Mouse (Mus musculus) skeletal muscle tissue, adult 2 months (tissue): ENCODE measurements around the gene Yme1l1.

Experiments
- DNase-seq: peaks from one replicate; pipeline ENCODE4 v3.0.0-alpha.2; 2012; ENCODE audit warnings: low read depth, low spot score

Yme1l1 gene

DNA sequence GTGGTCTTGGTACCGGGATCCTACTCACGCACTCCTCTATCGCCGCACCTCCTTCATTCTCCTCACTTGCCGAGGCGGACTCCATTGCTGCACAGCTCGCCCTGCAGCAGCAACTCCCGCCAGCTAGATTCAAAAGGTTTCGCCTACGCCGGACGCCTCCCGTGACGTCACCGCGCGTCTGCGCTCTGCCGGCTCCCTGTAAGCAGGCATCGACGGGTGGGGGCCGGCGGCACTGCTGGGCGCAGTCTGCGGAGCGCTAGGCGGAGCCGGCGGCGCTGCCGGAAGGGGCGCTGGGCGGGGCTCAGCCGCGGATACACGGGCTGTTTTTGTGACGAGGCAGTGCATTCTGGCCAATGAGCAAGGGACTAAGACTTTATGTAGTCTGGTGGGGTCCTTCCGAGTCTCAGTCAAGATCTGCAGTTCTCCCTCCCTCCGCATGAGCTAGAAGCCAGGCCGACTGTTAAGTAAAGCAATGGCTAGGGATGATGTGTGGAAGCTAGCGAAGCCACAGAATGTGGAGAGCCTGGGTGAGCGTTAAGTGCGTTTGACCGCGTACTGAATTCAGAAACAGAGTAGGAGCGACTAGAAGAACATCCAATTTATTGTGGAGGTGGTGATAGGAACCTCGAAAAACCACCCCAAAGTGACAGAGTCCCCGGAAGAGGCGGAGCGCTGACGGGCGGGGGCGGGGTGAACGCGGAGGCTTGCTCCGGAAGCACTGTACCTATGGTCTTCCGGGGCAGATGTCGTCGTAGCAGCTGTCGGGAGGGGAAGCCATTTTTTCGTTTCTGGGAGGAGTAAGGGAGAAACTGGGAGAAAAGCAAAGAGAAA lies at the start of gene Yme1l1, which contains the start of gene Mastl:
Yme1l1 (plus strand) TSS at position 593 of the 831 bp plus-strand sequence.
Mastl (minus strand) TSS at position 248 of the 831 bp plus-strand sequence.
- DNase-seq, result peak; percentile 97

DNA sequence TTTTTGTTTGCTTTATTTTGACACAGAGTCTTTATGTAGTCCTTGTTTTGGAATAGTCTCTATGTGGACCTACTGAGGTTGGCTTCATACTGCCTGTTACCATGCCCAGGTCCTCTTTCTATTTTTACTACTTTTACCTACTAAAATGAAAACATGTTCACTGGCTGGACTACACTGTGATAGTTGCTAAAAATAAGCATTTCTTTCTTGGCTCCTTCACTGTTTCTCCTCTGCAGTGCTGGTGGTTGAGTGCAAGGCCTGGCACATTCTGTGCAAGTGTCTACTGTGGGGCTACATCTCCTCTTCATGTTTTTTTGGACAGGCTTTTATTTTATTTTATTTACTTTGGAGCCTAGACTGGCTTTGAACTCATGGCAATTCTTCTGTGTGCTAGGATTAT lies 36.6 kb upstream of the Yme1l1 start:
- DNase-seq, result no peak

DNA sequence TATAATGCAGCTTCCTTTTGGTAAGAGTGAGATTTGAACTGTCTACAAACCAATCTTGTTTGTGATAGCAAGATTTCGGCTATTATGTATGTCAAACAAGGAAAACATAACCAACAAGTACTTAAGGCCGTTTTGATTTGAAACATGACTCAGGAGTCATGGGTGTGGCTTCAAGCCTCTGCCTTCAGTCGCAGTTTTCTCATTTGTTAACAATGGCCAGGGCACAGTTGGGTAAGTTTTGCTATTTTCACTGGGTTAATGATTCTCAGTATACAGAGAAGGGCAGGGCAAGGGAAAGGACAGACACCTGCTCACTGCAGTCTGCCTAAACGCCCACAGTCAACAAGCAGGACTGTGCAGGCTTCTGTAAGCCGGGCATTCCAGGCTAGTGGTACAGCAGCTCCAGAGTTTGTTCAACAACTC lies 959 bp upstream of the Yme1l1 start:
- no peak for DNase-seq

DNA sequence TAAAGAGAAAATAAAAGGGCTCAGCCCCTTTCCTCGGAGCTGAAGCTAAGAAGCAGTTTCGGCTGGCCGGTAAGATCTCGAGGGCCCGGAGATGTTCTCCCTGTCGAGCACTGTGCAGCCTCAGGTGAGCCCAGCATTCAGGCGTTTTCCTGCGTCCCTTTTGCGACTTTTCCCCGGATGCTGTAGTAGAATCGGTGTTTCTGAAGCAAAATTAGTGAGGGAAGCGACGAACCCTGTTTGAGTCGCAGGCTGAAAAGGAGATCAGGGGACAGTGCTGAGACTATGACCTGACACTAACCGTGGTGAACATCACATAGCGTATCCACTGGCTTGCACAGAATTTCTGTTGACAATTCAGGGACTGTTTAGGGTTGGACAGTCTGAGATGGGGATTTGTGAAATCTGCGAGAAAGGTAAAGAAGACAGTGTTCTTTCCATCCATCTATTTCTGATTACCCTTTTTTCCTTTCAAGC lies 476 bp downstream of the Yme1l1 start:
- DNase-seq, result no peak

DNA sequence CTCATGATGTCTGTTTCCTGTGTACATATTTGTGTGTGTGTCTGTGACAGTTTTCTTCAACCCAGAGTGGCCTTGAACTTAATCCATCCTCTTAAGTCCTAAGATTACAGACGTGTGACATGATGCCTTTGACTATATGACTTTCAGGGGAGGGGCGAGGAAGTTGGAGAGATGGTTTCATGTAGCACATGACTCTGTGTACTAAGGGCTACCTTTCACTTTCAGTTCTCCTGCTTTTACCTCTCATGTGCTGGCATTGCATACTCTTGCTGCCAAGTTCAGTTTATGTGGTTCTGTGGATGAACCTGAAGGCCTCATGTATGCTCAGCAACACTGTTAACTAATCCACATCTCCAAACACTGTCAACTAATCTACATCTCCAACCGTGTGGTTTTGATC lies 16.1 kb downstream of the Yme1l1 start:
- DNase-seq, result no peak

DNA sequence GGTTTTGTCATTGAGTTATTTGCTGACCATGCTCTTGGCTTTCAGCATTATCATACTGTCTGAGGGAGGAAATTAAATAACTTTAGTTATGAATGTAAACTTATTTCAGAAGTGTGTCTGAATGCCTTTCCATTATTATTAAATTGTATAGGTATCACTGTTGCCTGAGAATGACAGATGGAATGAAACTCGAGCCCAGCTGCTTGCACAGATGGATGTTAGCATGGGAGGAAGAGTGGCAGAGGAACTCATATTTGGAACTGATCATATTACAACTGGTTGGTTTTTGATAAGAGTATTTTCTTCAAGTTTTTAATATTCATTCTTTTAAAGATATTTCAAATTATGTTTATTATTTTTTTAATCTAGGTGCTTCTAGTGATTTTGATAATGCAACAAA lies 38.2 kb downstream of the Yme1l1 start:
- no peak for DNase-seq

DNA sequence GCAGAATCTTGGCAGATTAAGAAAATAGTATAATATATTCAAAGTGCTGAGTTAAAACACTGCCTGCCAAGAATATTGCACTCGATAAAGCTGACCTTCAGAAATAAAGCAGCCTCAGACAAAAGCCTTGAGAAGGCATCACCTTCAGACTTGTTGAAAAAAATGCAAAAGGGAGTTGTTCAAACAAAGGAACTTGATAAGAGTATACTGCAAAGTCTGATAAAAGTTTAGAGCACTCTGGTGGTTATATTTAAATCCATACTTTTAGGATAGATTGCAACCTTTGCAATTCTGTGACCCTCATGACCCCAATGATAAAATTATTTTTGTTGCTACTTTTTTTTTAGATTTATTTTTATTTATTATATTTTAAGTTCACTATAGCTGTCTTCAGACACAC lies 44.9 kb downstream of the Yme1l1 start:
- DNase-seq, result no peak

DNA sequence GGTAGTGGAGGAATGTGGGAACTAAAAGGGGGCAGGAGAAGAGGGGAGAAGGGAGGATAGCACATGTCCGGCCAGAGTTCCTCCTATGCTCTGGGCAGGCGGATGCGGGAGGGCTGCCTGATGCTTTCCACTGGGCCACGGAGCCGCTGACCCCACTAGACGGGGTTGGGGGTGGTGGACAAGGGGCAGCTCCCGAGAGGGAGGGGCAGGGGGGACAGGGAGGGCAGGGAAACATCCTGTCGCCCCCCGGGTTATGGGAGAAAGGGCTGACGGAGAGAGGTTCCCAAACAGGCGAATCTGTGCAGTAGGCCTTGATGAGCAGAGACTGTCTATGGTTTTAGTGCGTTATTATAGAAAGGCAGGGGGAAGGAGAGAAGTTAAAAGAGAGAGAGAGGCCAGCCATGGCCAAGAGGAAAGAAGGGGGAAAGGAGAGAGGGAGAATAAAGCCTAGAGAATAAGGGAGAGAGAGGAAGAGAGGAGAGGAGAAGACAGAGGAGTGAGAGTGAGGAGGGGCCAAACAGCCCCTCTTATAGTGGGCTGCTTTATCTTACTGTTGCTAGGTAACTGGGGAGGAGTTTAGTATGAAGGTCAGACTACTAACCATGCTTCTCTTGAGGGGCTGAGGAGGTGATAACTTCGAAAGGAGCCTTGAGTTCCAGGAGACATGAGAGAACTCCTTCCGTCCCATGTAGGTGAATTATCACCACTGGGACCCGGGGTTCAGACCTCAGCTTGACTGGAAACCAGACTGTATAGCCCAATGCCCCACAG lies 46.9 kb downstream of the Yme1l1 start:
- DNase-seq, result no peak

DNA sequence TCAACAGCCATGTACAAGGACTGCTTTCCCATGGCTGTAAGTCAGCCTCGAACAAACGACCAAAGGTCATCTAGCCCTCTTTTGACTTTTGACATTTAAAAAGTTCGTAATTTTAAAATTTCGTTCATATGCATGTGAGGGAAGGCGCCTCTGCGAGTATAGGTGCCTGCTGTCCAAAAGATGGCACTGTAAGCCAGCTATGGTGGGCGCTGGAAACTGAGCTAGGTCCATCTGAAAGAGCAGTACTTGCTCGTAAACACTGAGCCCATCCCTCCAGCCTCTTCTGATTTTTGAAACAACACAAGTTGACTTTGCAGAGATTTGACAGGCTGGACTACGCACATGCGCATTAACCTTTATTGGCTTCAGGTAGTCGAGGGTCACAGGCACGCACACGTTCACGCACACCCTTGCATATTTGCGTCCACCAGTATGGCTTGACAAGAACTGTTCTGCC lies 50.9 kb downstream of the Yme1l1 start, which contains the start of gene 4931423N10Rik:
4931423N10Rik (plus strand) TSS at position 407 of the 457 bp plus-strand sequence.
- DNase-seq, result no peak

DNA sequence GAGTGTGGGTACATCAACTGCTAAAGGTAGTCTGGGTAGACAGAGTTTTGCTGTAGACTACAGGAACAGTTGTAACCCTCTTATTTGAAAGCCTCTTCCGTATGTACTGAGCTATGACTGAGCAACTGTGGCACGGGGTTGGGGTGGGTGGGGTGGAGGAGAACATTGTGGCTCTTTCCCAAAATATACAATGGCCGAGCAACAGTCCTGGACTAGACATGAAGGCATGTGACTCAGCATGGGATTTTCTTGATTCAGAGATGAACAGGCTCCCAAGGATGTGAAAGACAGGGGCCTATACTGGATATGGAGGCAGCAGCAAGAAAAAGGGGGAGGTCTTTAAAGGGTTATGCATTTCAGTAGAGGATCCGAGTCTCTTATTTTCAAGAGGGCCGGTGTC lies 57.5 kb downstream of the Yme1l1 start:
- DNase-seq, result no peak

DNA sequence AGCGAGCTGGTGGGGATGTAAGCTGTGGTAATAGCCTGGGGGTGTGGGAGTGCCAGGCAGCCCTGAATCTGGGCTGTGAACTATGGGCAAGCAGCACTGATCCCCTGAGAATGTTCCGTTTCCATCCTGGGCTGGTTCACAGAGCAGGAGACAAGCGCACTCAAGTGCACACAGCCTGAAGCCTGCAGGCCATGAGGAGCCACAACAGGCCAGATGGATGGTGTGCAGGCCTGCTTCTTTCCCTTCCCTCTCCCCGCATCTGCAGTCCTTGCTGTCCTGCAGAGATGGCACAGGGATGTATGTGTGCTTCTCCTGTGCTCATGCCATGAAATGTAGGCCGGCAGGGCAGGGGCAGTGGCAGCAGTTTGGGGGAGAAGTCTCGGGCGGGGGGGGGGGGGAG lies 69.0 kb downstream of the Yme1l1 start:
- DNase-seq, result no peak

DNA sequence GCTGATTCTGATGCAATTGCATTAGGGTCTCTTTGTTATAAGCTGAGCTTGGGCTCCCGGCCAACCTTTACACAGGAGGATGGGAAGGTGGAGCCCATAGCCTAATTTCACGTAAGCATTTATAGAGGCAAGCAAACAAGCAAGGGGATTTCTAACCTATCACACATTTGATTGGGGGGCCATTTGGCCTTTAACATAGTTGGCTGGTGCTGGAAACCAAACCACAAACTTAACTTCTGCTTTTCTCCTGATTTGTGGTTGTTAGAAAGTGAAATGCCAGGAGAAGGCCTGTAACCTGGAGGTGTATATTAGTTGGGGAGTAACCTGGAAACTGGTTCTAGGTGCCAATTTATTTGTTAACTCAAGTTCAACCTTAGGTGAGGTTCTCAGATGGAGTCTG lies 72.3 kb downstream of the Yme1l1 start:
- no peak for DNase-seq

DNA sequence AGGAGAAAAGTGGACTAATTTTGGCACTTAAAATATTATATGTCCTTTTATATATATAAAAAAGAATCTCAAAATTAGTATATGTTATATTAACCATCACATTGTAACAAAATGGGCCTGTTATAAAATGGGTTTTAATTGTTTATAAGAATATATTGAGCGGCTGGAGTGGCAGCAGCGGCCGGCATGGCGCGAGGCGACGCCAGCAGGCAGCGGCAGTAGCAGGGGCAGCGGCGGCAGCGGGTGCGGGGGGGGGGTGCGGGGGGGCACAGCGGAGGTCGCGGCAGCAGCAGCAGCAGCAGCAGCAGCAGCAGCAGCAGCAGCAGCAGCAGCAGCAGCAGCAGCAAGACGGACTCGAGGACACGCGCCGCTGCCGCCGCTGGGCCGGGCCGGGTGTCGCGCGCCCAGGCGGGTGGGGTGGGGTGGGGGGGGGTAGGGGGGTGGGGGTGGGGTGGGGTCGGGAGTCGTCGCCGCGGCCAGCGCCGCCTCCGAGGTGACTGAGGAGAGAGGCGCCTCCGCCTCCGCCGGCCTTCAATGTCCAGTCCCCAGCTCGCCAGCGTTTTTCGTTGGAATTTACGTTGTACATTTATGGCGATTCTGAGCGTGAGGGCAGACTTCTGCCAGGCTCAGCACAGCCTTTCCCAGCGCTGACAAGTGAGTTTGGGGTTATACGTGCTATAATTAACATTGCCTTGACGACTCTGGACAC lies 78.0 kb downstream of the Yme1l1 start:
- DNase-seq, result no peak
